Mouse (Mus musculus): ENCODE measurements around the gene Myl6. TPM values are rescaled to one million over a fixed set of nuclear protein-coding genes. Genes with fewer than 3 reads are reported as not detected.
"Not testable (repeated sequence)": the region's sequence is repeated elsewhere in the genome, so short reads cannot be mapped to it uniquely, and the experiment has no call there.

Gene Myl6
- polyA plus RNA-seq, 2 experiments, result 506 to 654 TPM

DNA sequence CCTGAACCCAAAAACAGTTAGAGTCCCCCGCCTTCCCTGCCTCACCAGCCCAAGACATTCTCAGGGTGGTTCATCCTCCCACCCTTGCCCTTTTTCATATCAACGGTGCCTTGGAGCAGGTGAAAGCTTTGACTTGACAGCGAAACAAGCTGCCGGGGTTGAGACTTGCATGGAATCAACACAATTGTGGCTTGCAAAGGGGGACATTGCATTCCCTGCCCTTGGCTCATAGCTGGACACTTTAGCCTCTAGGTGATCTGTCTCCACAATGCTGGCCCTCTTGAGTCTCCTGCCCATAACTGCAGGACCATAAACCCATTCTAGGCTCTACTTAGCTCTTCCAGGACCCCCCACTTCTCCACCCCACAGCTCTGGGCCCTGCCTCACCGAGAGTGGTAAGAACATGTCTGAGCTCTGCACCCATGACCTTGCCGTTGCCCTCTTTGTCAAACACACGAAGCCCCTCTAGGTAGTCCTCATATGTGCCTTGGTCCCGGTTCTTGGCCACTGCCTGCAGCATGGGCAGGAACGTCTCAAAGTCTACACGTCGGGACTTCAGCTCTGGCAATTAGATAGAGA is 811 bp upstream of the Myl6 start:
- H3K4me2 ChIP-seq (ENCODE audit: low read depth), result peak overlapping the region; percentile 68
- 34% methylated on average over 11 of the region's 11 CpGs for WGBS (ENCODE audit: insufficient replicate concordance)
- peaks cover 16 to 30% of the 10 kb centered on the region in 2 experiments for H3K4me1 ChIP-seq (replicated peaks; ENCODE audit: control insufficient read depth in 2 of 2, insufficient read depth in 2 of 2, low read length in 1 of 2)
- no peaks in the 10 kb centered on the region for H3K9me3 ChIP-seq (ENCODE audit: control insufficient read depth, low read length)
- TF ChIP-seq EP300 (IDR thresholded peaks at IDR 0.05; ENCODE audit: low read depth), result no peak
- peak; percentile 21; the same call in 1 of the 2 replicates for TF ChIP-seq CTCF (IDR thresholded peaks at IDR 0.05; ENCODE audit: low read depth)
- H3K4me3 ChIP-seq (ENCODE audit: insufficient read depth in 1 of 2, low read depth in 2 of 2, low read length in 2 of 2), result peak overlapping the region; percentile 92 to 99
- H3K27me3 ChIP-seq (ENCODE audit: control insufficient read depth, insufficient read depth, low read length), result no peaks in the 10 kb centered on the region
- DNase-seq (ENCODE audit: low read depth in 3 of 3, low spot score in 3 of 3), result no peak
- H3K9ac ChIP-seq (replicated peaks), result peak overlapping the region; percentile 96
- peak overlapping the region; percentile 88; the same call in 1 of the 2 replicates for H3K27ac ChIP-seq
- no peak for ATAC-seq (ENCODE audit: insufficient read depth)
- H3K36me3 ChIP-seq (replicated peaks; ENCODE audit: control insufficient read depth, insufficient read depth, low read depth), result peaks cover 16% of the 10 kb centered on the region

GRCm38 (mm10) chr10:128493319-128493694 is 638 bp downstream of the Myl6 start:
- Histone ChIP-seq H3K9ac (replicated peaks) (peak overlapping the region; percentile 96), H3K4me1 (replicated peaks; ENCODE audit: control insufficient read depth in 2 of 2, insufficient read depth in 2 of 2, low read length in 1 of 2) (peaks cover 16 to 29% of the 10 kb centered on the region in 2 experiments), H3K27ac (peak overlapping the region; percentile 88), H3K4me2 (ENCODE audit: low read depth) (peak overlapping the region; percentile 68), H3K36me3 (replicated peaks; ENCODE audit: control insufficient read depth, insufficient read depth, low read depth) (peaks cover 26% of the 10 kb centered on the region), H3K4me3 (ENCODE audit: insufficient read depth in 1 of 2, low read depth in 2 of 2, low read length in 2 of 2) (peak overlapping the region; percentile 92 to 99), H3K27me3 (ENCODE audit: control insufficient read depth, insufficient read depth, low read length) (no peaks in the 10 kb centered on the region), H3K9me3 (ENCODE audit: control insufficient read depth, low read length) (no peaks in the 10 kb centered on the region)
- no peak for TF ChIP-seq CTCF (IDR thresholded peaks at IDR 0.05; ENCODE audit: low read depth)
- TF ChIP-seq EP300 (IDR thresholded peaks at IDR 0.05; ENCODE audit: low read depth), result no peak
- DNase-seq (ENCODE audit: low read depth in 3 of 3, low spot score in 3 of 3) (no peak), ATAC-seq (ENCODE audit: insufficient read depth) (peak; percentile 53)
- under 1% methylated on average over 12 of the region's 12 CpGs for WGBS (ENCODE audit: insufficient replicate concordance)

GRCm38 (mm10) chr10:128492633-128493311 is 1.2 kb downstream of the Myl6 start:
- H3K27ac ChIP-seq, result peak overlapping the region; percentile 88
- WGBS (ENCODE audit: insufficient replicate concordance), result 22% methylated on average over 12 of the region's 12 CpGs
- peak; percentile 47 for ATAC-seq (ENCODE audit: insufficient read depth)
- TF ChIP-seq EP300 (IDR thresholded peaks at IDR 0.05; ENCODE audit: low read depth), result no peak
- no peak for TF ChIP-seq CTCF (IDR thresholded peaks at IDR 0.05; ENCODE audit: low read depth)
- H3K4me1 ChIP-seq (replicated peaks; ENCODE audit: control insufficient read depth in 2 of 2, insufficient read depth in 2 of 2, low read length in 1 of 2), result peaks cover 13 to 27% of the 10 kb centered on the region in 2 experiments
- H3K9me3 ChIP-seq (ENCODE audit: control insufficient read depth, low read length), result no peaks in the 10 kb centered on the region
- peak overlapping the region; percentile 92 to 99 for H3K4me3 ChIP-seq (ENCODE audit: insufficient read depth in 1 of 2, low read depth in 2 of 2, low read length in 2 of 2)
- peaks cover 29% of the 10 kb centered on the region for H3K36me3 ChIP-seq (replicated peaks; ENCODE audit: control insufficient read depth, insufficient read depth, low read depth)
- peak overlapping the region; percentile 96 for H3K9ac ChIP-seq (replicated peaks)
- no peaks in the 10 kb centered on the region for H3K27me3 ChIP-seq (ENCODE audit: control insufficient read depth, insufficient read depth, low read length)
- peak overlapping the region; percentile 68 for H3K4me2 ChIP-seq (ENCODE audit: low read depth)
- peak in 2 of 3 experiments; percentile 39 to 40 for DNase-seq (ENCODE audit: low read depth in 3 of 3, low spot score in 3 of 3)

DNA sequence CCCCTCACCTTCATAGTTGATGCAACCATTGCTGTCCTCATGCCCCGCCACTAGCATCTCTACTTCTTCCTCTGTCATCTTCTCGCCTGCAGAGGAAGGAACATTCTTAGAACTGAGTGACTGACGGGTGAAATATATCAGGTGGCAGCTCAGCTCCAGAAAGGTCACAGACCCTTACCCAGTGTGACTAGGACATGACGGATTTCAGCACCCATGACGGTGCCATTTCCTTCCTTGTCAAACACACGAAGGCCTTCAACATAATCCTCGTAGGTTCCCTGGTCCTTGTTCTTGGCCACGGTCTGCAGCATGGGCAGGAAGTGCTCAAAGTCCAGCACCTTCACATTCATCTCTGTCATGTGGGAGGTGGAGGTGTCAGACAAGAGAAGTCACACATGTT is 1.9 kb downstream of the Myl6 start:
- not testable (repeated sequence) for ATAC-seq (ENCODE audit: insufficient read depth); H3K27me3 ChIP-seq (ENCODE audit: control insufficient read depth, insufficient read depth, low read length); H3K9me3 ChIP-seq (ENCODE audit: control insufficient read depth, low read length); DNase-seq (ENCODE audit: low read depth in 3 of 3, low spot score in 3 of 3); H3K27ac ChIP-seq
- Histone ChIP-seq H3K9ac (replicated peaks) (peak overlapping the region; percentile 96), H3K4me3 (ENCODE audit: insufficient read depth in 1 of 2, low read depth in 2 of 2, low read length in 2 of 2) (peak overlapping the region; percentile 92 to 99), H3K4me2 (ENCODE audit: low read depth) (peak overlapping the region; percentile 68), H3K36me3 (replicated peaks; ENCODE audit: control insufficient read depth, insufficient read depth, low read depth) (peaks cover 36% of the 10 kb centered on the region), H3K4me1 (replicated peaks; ENCODE audit: control insufficient read depth in 2 of 2, insufficient read depth in 2 of 2, low read length in 1 of 2) (peaks cover 13 to 27% of the 10 kb centered on the region in 2 experiments)
- WGBS (ENCODE audit: insufficient replicate concordance), result 45% methylated on average over 8 of the region's 8 CpGs

- Histone ChIP-seq H3K9ac (replicated peaks) (no peak overlapping the region; the same call in 1 of the 2 replicates), H3K27me3 (ENCODE audit: control insufficient read depth, insufficient read depth, low read length) (no peaks in the 10 kb centered on the region), H3K9me3 (ENCODE audit: control insufficient read depth, low read length) (no peaks in the 10 kb centered on the region), H3K36me3 (replicated peaks; ENCODE audit: control insufficient read depth, insufficient read depth, low read depth) (peaks cover 37% of the 10 kb centered on the region), H3K4me1 (replicated peaks; ENCODE audit: control insufficient read depth in 2 of 2, insufficient read depth in 2 of 2, low read length in 1 of 2) (peaks cover 13 to 27% of the 10 kb centered on the region in 2 experiments), H3K4me3 (ENCODE audit: insufficient read depth in 1 of 2, low read depth in 2 of 2, low read length in 2 of 2) (peak overlapping the region in 1 of 2 experiments; percentile 92; a peak in 2 of 4 replicates), H3K4me2 (ENCODE audit: low read depth) (peak overlapping the region; percentile 68), H3K27ac (no peak overlapping the region)
- DNase-seq (ENCODE audit: low read depth in 3 of 3, low spot score in 3 of 3) (no peak), ATAC-seq (ENCODE audit: insufficient read depth) (no peak)
- WGBS (ENCODE audit: insufficient replicate concordance), result 50% methylated on average over 6 of the region's 6 CpGs
- TF ChIP-seq CTCF (IDR thresholded peaks at IDR 0.05; ENCODE audit: low read depth) (no peak), EP300 (IDR thresholded peaks at IDR 0.05; ENCODE audit: low read depth) (no peak)
Measured at GRCm38 (mm10) chr10:128491495-128491894, 2.5 kb downstream of the Myl6 start.

All from liver, embryonic 14.5 days (tissue).